Mouse (Mus musculus) hindbrain, embryonic 14.5 days (tissue): ENCODE data around the gene Lrrc14b. TPM values are rescaled to one million over a fixed set of nuclear protein-coding genes. Genes with fewer than 3 reads are reported as not detected.

Experiments used
- ATAC-seq: fragments of 200-750 bp; cut with Nextera tagmentation; 2 replicates; pipeline ENCODE4 v1.8.0; 2017; ENCODE audit warnings: moderate number of reproducible peaks, mild to moderate bottlenecking, moderate TSS enrichment, moderate library complexity; ENCODE audit not compliant: low FRiP score
- DNase-seq: peaks from one replicate; pipeline ENCODE4 v3.0.0-alpha.2; 2015; ENCODE audit warnings: low spot score
- H3K27ac ChIP-seq: fragments of 300-500 bp; sonication (generic); 2 replicates; pipeline ENCODE4 v1.5.1; 2014; ENCODE audit warnings: mild to moderate bottlenecking, moderate library complexity
- H3K27me3 ChIP-seq: fragments of 300-500 bp; sonication (generic); 2 replicates; pipeline ENCODE4 v1.6.1; 2014; ENCODE audit warnings: mild to moderate bottlenecking, low read length, mixed read lengths; ENCODE audit not compliant: control insufficient read depth, insufficient read depth
- H3K36me3 ChIP-seq: fragments of 300-500 bp; sonication (generic); replicated peaks from 2 replicates; pipeline ENCODE4 v1.6.1; 2014; ENCODE audit not compliant: control insufficient read depth, insufficient read depth
- H3K4me1 ChIP-seq: fragments of 300-500 bp; sonication (generic); replicated peaks from 2 replicates; pipeline ENCODE4 v1.6.1; 2014; ENCODE audit warnings: antibody characterized with exemption, low read length, mixed read lengths; ENCODE audit not compliant: control insufficient read depth, insufficient read depth
- H3K4me2 ChIP-seq: fragments of 300-500 bp; sonication (generic); replicated peaks from 2 replicates; pipeline ENCODE4 v1.6.1; 2014; ENCODE audit warnings: mild to moderate bottlenecking, moderate library complexity
- H3K4me3 ChIP-seq: fragments of 300-500 bp; sonication (generic); replicated peaks from 2 replicates; pipeline ENCODE4 v1.5.1; 2014; ENCODE audit warnings: mild to moderate bottlenecking, low read length
- H3K9ac ChIP-seq: fragments of 300-500 bp; sonication (generic); 2 replicates; pipeline ENCODE4 v1.6.1; 2014
- H3K9me3 ChIP-seq: fragments of 300-500 bp; sonication (generic); 2 replicates; pipeline ENCODE4 v1.6.1; 2016; ENCODE audit warnings: low read length; ENCODE audit not compliant: control insufficient read depth
- WGBS: fragments of 180-500 bp; shearing (Covaris S2); extraction: QIAGEN DNeasy Blood & Tissue Kit; methylation state at CpG from one replicate; pipeline ENCODE4 v1.1.7; 2014; 5-methylcytosine and 5-hydroxymethylcytosine counted together
- polyA plus RNA-seq: library from polyadenylated mRNA; unstranded; fragments of >200 nt; fragmentation: Nextera tagmentation; extraction: Ambion mirVana; gene quantifications from 2 replicates; pipeline ENCODE4 v1.2.1, GENCODE M21; 2014

Gene Lrrc14b
- polyA plus RNA-seq = not detected in 2 replicates

- Histone ChIP-seq H3K4me2 (no peak within 1 kb of the TSS), H3K27ac (no peak within 1 kb of the TSS), H3K27me3 (no peaks in the 10 kb centered on the region), H3K4me1 (no peaks in the 10 kb centered on the region), H3K9me3 (no peaks in the 10 kb centered on the region), H3K36me3 (peaks cover 32% of the 10 kb centered on the region), H3K9ac (no peak within 1 kb of the TSS), H3K4me3 (no peak within 1 kb of the TSS)
- 85% methylated on average over 8 of the region's 8 CpGs for WGBS
- ATAC-seq (no peak), DNase-seq (no peak)
Observed at GRCm38 (mm10) chr13:74363859-74364235, at the start of gene Lrrc14b. Gene Lrrc14b (minus strand): TSS chr13:74364005.

GRCm38 (mm10) chr13:74399298-74399839, 35.6 kb upstream of the Lrrc14b start, which contains the start of gene Ftl1-ps1:
Gene Ftl1-ps1 (plus strand): TSS chr13:74399694.
- 0 out of 2 replicates have a peak, but pooled peaks cover 4% of the 10 kb centered on the region for H3K27me3 ChIP-seq
- H3K4me1 ChIP-seq = no peaks in the 10 kb centered on the region
- H3K36me3 ChIP-seq = no peaks in the 10 kb centered on the region
- no peak within 1 kb of the TSS for H3K4me3 ChIP-seq
- 13% methylated on average over 11 of the region's 11 CpGs for WGBS
- no peak within 1 kb of the TSS for H3K27ac ChIP-seq
- H3K4me2 ChIP-seq = no peak within 1 kb of the TSS; the same call in 1 of the 2 replicates
- DNase-seq (no peak), ATAC-seq (no peak)
- H3K9me3 ChIP-seq = no peaks in the 10 kb centered on the region
- H3K9ac ChIP-seq = no peak within 1 kb of the TSS

GRCm38 (mm10) chr13:74391156-74391555, 27.4 kb upstream of the Lrrc14b start:
- Histone ChIP-seq H3K27ac (no peak overlapping the region), H3K4me2 (no peak overlapping the region), H3K9me3 (no peaks in the 10 kb centered on the region), H3K4me3 (no peak overlapping the region), H3K36me3 (no peaks in the 10 kb centered on the region), H3K27me3 (no peaks in the 10 kb centered on the region), H3K9ac (no peak overlapping the region), H3K4me1 (0 out of 2 replicates have a peak, but pooled peaks cover 7% of the 10 kb centered on the region)
- no peak for DNase-seq
- ATAC-seq = no peak
- 75% methylated on average over 2 of the region's 2 CpGs for WGBS

- Histone ChIP-seq H3K27me3 (no peaks in the 10 kb centered on the region), H3K9ac (peak within 1 kb of the TSS; percentile 74), H3K27ac (no peak within 1 kb of the TSS), H3K36me3 (no peaks in the 10 kb centered on the region), H3K4me1 (0 out of 2 replicates have a peak, but pooled peaks cover 7% of the 10 kb centered on the region), H3K4me2 (peak within 1 kb of the TSS; percentile 60), H3K9me3 (no peaks in the 10 kb centered on the region), H3K4me3 (peak within 1 kb of the TSS; percentile 56)
- peak; percentile 88 for DNase-seq
- peak; percentile 93 for ATAC-seq
- WGBS = 1% methylated on average over 14 of the region's 14 CpGs
Observed at GRCm38 (mm10) chr13:74390371-74390990, 26.7 kb upstream of the Lrrc14b start, which contains the start of gene Zfp72. Gene Zfp72 (minus strand): TSS chr13:74390836.

DNA sequence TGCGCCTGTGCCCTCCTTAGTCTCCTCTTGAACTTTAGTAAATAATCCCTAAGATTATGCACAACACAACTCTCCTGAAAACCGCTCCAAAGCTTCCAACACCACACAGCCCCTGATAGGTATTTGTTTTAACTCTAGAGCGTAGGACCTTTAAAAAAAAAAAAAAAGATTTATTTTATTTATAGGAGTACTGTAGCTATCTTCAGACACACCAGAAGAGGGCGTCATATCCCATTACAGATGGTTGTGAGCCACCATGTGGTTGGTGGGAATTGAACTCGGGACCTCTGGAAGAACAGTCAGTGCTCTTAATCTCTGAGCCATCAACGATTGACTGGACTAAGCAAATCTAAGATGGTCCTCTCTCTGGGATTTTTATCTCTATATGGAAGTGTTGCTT, 25.9 kb upstream of the Lrrc14b start:
- 0 out of 2 replicates have a peak, but pooled peaks have one; percentile 4 for ATAC-seq
- H3K9me3 ChIP-seq = no peaks in the 10 kb centered on the region
- H3K36me3 ChIP-seq = no peaks in the 10 kb centered on the region
- no peak overlapping the region for H3K27ac ChIP-seq
- no peaks in the 10 kb centered on the region for H3K27me3 ChIP-seq
- peak overlapping the region; percentile 60 for H3K4me2 ChIP-seq
- 72% methylated on average over 6 of the region's 6 CpGs for WGBS
- H3K4me3 ChIP-seq = peak overlapping the region; percentile 56
- peak overlapping the region; percentile 74; the same call in 1 of the 2 replicates for H3K9ac ChIP-seq
- no peak for DNase-seq
- 0 out of 2 replicates have a peak, but pooled peaks cover 7% of the 10 kb centered on the region for H3K4me1 ChIP-seq

GRCm38 (mm10) chr13:74382289-74382688, 18.5 kb upstream of the Lrrc14b start:
- Histone ChIP-seq H3K9me3 (no peaks in the 10 kb centered on the region), H3K27me3 (no peaks in the 10 kb centered on the region), H3K36me3 (0 out of 2 replicates have a peak, but pooled peaks cover 3% of the 10 kb centered on the region), H3K27ac (no peak overlapping the region), H3K4me1 (peaks cover 6% of the 10 kb centered on the region; the same call in 1 of the 2 replicates), H3K9ac (no peak overlapping the region), H3K4me3 (no peak overlapping the region), H3K4me2 (no peak overlapping the region)
- ATAC-seq (peak; percentile 43; the same call in 1 of the 2 replicates), DNase-seq (no peak)
- WGBS = 70% methylated on average over 3 of the region's 3 CpGs

GRCm38 (mm10) chr13:74381533-74382276, 17.9 kb upstream of the Lrrc14b start:
- DNase-seq = no peak
- H3K4me3 ChIP-seq = no peak overlapping the region
- H3K27me3 ChIP-seq = no peaks in the 10 kb centered on the region
- no peaks in the 10 kb centered on the region for H3K9me3 ChIP-seq
- H3K4me2 ChIP-seq = no peak overlapping the region
- H3K9ac ChIP-seq = no peak overlapping the region
- no peak overlapping the region for H3K27ac ChIP-seq
- peaks cover 6% of the 10 kb centered on the region; the same call in 1 of the 2 replicates for H3K4me1 ChIP-seq
- WGBS = 73% methylated on average over 10 of the region's 10 CpGs
- peak; percentile 60; the same call in 1 of the 2 replicates for ATAC-seq
- H3K36me3 ChIP-seq = 0 out of 2 replicates have a peak, but pooled peaks cover 6% of the 10 kb centered on the region

GRCm38 (mm10) chr13:74363176-74363858, 488 bp downstream of the Lrrc14b start:
- H3K27me3 ChIP-seq = no peaks in the 10 kb centered on the region
- no peaks in the 10 kb centered on the region for H3K4me1 ChIP-seq
- H3K9me3 ChIP-seq = no peaks in the 10 kb centered on the region
- H3K27ac ChIP-seq = no peak overlapping the region
- H3K9ac ChIP-seq = no peak overlapping the region
- H3K36me3 ChIP-seq = peaks cover 37% of the 10 kb centered on the region
- H3K4me3 ChIP-seq = no peak overlapping the region
- no peak overlapping the region for H3K4me2 ChIP-seq
- 96% methylated on average over 13 of the region's 13 CpGs for WGBS
- DNase-seq (no peak), ATAC-seq (no peak)
